Mouse (Mus musculus): ENCODE measurements around the gene Spert.

The Spert gene

GRCm38 (mm10) chr14:75592978-75593377 is at the start of gene Spert:
TSS of gene Spert (minus strand) at chr14:75593116.
- no peak for DNase-seq (ENCODE audit: low spot score in 2 of 2)

DNA sequence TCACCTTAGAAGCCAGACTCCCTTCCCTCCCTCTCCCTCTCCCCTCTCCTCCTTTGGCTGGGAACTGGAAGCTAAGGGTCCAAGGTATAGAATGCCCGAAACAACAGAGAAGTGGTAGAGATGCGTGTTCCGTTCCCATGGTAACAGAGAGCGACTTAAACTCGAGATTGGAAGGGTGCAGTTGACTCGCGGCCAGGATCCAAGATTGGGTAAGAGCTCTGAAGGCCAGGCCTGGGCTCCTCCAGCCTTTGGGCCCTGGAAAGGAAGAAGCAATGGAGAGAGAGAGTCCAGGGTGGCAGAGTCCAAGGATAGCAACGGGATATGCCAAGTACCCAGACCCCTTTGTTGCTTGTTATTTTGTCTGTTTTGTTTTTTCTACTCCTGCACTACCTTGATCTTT is 49.2 kb upstream of the Spert start, which contains the start of gene Erich6b:
TSS of gene Erich6b (plus strand) at position 180 of the 400 bp plus-strand sequence.
- DNase-seq (ENCODE audit: low spot score in 2 of 2) = no peak

DNA sequence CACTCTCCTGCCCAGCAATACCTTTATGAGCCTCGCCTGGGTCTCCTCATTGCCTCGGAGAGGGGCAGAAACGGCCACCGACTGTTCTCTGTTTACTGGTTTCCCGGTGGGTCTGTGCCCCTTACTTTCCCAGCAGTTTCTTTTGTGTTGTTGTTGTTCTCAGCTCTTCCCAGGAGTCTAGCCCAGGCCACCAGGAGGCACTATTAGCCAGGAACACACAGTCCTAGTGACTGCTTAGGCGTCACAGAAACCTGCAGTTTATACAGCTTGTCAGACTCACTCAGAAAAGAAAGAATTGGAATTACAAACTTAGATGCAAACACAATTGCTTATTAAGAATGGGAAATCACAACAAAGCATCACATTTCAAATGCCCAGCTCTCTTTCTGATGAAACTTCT is 48.5 kb upstream of the Spert start:
- DNase-seq (ENCODE audit: low spot score in 2 of 2) = no peak

DNA sequence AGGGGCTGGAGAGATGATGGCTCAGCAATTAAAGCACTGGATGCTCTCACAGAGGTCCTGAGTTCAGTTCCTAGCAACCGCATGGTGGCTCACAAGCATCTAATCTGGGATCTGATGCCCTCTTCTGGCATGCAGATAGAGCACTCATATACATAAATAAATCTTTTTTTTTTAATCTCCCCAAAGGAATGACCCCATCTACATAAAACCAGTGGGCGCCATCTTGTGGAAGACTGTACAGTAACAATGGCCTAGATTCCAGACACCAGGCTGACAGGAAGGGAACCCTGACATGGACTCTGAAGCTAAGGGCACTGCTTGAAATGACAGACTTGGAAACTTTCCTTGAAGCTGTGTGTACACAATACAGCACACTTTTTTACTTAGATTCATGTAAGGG is 47.9 kb upstream of the Spert start:
- DNase-seq (ENCODE audit: low spot score in 2 of 2) = no peak

GRCm38 (mm10) chr14:75637641-75638040 is 44.7 kb upstream of the Spert start:
- no peak for DNase-seq (ENCODE audit: low spot score in 2 of 2)

GRCm38 (mm10) chr14:75636107-75636506 is 43.2 kb upstream of the Spert start:
- no peak for DNase-seq (ENCODE audit: low spot score in 2 of 2)

GRCm38 (mm10) chr14:75635350-75635749 is 42.4 kb upstream of the Spert start:
- peak in 1 of 2 experiments; percentile 33 for DNase-seq (ENCODE audit: low spot score in 2 of 2)

- DNase-seq (ENCODE audit: low spot score in 2 of 2) = no peak
Measured at GRCm38 (mm10) chr14:75628870-75629269, 36.0 kb upstream of the Spert start.

GRCm38 (mm10) chr14:75622984-75623383 is 30.1 kb upstream of the Spert start:
- no peak for DNase-seq (ENCODE audit: low spot score in 2 of 2)

GRCm38 (mm10) chr14:75616375-75616774 is 23.5 kb upstream of the Spert start:
- no peak for DNase-seq (ENCODE audit: low spot score in 2 of 2)

DNA sequence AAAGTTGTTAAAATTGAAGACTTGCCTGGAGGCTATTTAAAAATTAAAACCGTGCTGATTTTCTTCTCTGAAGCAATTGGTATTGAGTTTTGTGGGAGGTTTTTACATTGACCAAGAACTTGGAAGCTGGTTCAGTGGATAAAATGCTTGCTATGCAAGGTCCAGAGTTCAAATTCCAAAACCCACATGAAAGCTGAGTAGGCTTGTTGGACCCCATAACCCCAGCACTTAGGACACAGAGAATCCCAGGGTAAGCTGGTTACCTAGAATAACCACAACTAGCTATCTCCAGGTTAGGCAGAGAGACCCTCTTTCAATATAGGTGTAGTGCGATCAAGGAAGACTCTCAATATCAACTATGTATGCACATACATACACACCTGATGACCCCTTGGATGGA is 16.3 kb upstream of the Spert start:
- DNase-seq (ENCODE audit: low spot score in 2 of 2) = no peak

DNA sequence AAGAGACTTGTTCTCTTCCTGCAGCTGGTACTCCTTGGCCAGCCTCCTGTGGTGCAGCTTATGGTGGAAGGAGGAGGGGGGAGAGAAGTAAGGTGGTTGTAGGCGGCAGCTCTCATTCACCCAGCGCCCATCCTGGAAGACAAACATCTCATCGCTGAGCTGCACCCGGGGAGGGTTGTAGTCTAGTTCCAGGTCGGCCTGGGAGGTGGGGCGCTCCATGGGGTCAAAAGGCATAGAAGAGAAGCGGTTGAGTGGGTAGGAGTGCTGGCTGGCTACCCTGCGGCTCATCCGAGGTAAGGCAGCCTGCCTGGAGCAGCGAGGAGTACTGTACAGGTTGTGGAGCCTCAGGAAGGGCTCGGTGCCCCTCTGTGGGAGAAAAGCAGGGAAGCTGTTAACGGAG is 9.0 kb downstream of the Spert start:
- no peak for DNase-seq (ENCODE audit: low spot score in 2 of 2)

GRCm38 (mm10) chr14:75579010-75579409 is 13.9 kb downstream of the Spert start:
- no peak for DNase-seq (ENCODE audit: low spot score in 2 of 2)

DNA sequence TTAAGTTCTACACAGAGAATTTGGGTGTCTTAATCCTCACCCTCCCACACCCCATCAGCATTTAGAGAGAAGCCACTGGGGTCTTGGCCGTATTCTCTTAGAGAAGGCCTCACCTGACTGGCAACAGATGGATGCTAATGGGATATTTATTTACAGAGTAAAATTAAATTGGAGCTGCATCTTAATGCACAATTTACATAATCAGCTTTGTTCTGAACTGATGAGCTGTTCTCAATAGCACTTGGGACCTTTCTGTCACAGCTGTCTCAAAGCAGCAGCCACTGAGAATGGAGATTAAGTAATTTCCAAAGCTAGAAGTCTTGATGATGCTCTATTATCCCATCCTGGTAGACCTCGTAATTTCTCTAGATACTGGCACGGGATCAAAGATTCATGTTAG is 26.6 kb downstream of the Spert start:
- DNase-seq (ENCODE audit: low spot score in 2 of 2) = no peak

GRCm38 (mm10) chr14:75565534-75566140 is 27.3 kb downstream of the Spert start:
- DNase-seq (ENCODE audit: low spot score in 2 of 2) = peak in 1 of 2 experiments; percentile 56

DNA sequence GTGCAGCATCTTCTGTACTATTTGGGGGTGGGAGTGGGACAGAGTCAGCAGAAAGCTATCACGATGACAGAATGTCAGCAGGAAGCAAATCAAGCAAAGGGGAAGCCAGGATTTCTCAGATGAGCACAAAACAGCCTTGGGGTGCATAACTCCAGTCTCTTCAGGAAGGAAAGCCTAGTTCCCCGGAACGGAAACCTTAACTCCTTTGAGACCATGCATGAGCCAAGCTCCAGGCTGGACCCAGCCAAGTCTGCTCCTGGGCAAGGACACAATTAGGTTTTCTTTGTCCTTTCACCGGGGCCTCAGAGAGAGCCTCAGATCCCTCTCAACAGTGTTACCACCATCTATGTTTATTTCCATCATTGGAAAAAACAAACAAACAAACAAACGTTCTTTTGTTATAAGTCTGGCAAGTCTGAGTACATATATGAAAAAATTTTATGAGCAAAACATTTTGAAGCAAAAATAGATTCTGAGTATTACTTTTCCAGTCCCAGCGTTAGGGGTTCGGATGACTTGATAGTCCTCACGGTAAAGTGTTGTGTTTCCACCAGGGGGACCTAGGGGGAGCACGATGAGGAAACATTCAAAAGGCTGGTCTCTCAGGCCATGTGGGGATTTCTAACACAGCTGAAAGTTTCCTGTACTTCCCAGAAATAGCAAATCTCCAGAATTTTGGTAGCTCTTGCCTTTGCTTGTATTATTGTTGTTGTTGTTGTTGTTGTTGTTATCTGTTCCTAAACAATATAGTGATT is 31.2 kb downstream of the Spert start:
- no peak for DNase-seq (ENCODE audit: low spot score in 2 of 2)

DNA sequence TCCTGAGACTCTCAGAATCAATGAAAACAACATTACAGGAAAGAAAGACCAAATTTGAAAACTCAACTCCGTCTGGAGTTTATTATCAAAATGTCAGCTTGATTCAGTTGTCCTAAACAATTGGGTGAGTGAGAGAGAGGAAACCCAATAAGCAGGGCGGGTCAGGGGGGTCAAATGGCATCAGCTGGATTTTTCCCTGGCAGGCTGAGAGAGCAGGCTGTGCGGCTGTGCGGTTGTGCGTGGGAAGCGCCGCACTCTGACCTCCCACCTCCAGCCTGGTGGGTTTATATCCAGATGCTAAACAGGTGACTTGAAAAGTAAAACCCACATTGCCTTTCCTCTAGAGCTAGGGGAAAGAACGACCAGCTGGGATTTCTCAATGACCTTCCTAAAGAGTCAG is 51.2 kb downstream of the Spert start:
- no peak for DNase-seq (ENCODE audit: low spot score in 2 of 2)

- DNase-seq (ENCODE audit: low spot score in 2 of 2) = no peak
Measured at GRCm38 (mm10) chr14:75540996-75541350, 51.9 kb downstream of the Spert start.

- no peak for DNase-seq (ENCODE audit: low spot score in 2 of 2)
Measured at GRCm38 (mm10) chr14:75540216-75540995, 52.5 kb downstream of the Spert start.

- DNase-seq (ENCODE audit: low spot score in 2 of 2) = no peak
Measured at GRCm38 (mm10) chr14:75539205-75539604, 53.7 kb downstream of the Spert start.
